17 mouse cellular contexts compared by ENCODE assay signal in the genomic region with DNA sequence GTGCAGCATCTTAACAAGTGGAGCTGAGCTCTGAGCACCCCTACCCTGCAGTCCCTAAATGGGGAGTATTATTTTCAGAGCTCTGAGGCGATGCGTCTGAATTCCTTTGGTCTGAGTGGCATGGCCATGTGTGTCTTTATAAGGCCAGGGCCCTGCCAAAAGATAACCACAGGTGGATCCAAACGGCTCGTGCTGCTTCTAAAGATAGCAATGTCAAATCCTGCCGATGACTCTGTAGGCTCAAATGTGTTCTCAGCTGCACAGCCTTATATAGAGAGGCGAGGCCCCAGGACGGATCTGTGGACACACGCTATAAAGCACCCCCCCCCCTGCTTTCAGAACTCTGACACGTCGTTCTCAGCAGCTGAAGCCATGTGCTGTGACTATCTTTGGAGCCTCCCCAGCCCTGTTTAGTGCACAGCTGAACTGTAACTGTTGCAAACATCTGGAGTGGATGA.
DNase-seq lines count a peak whose midpoint lies in the region; ATAC-seq and TF ChIP-seq lines count a peak whose summit lies in the region.
"Had no signal": no experiment of that assay in that cellular context is flagged by ENCODE, and none has a peak within 500 bp of the region (broad histone marks: within the 10 kb centered on the region; RNA-seq: fewer than 3 reads in every experiment).

No protein-coding gene starts in this region.

- H3K79me2 ChIP-seq in C2C12 (ENCODE audit: control insufficient read depth, insufficient read depth): no peaks in the 10 kb centered on the region

- peak overlapping the region; percentile 19 for H3K4me3 ChIP-seq in gastrocnemius, adult 2 months
- no peak overlapping the region for H3K4me3 ChIP-seq in C2C12 (ENCODE audit: insufficient read depth, poor library complexity, severe bottlenecking)
- H3K4me3 ChIP-seq in heart, embryonic 11.5 days (ENCODE audit: low read depth, low read length): peak overlapping the region; percentile 39
- H3K4me3 ChIP-seq: hindbrain, embryonic 15.5 days; kidney, embryonic 15.5 days; midbrain, embryonic 12.5 days had no signal

- TF ChIP-seq CTCF in gastrocnemius, adult 2 months (IDR thresholded peaks at IDR 0.05): no peak
- TF ChIP-seq CTCF in C2C12 (IDR thresholded peaks at IDR 0.05; ENCODE audit: control insufficient read depth, insufficient read depth, insufficient read length): no peak

- no peaks in the 10 kb centered on the region for H3K79me3 ChIP-seq in C2C12 (ENCODE audit: low read depth)

- H3ac ChIP-seq in C2C12 (ENCODE audit: control insufficient read depth, insufficient read length, low read depth): no peak overlapping the region

- peak overlapping the region; percentile 61 for H3K4me2 ChIP-seq in heart, embryonic 11.5 days
- H3K4me2 ChIP-seq: hindbrain, embryonic 15.5 days; kidney, embryonic 15.5 days; midbrain, embryonic 12.5 days had no signal

- peak; percentile 29 for DNase-seq in gastrocnemius, adult 2 months
- DNase-seq in gastrocnemius, postnatal 10 days: no peak
- DNase-seq in heart, postnatal 14 days: peak; percentile 18 to 37
- no peak for DNase-seq in layer of hippocampus, postnatal 36 days
- DNase-seq in cerebellum, postnatal 14 days: no peak
- DNase-seq: adrenal gland, postnatal 25 days; cerebellum, adult 9-10 months; right cerebral cortex, adult 18-20 months had no signal

- peak overlapping the region; percentile 78 for H3K9ac ChIP-seq in heart, embryonic 11.5 days (ENCODE audit: low read depth, low read length)
- H3K9ac ChIP-seq: hindbrain, embryonic 15.5 days; kidney, embryonic 15.5 days; midbrain, embryonic 12.5 days had no signal

- ATAC-seq in heart, embryonic 11.5 days (replicated peaks; ENCODE audit: insufficient number of reproducible peaks, low FRiP score, low TSS enrichment): peak; percentile 36; the same call in 1 of the 2 replicates
- ATAC-seq in monocyte, adult 5-6 weeks (replicated peaks; ENCODE audit: insufficient number of reproducible peaks, low FRiP score, low TSS enrichment, poor library complexity, severe bottlenecking): no peak
- ATAC-seq: intestine, embryonic 16.5 days; Patski had no signal

- peak overlapping the region; percentile 31; the same call in 1 of the 2 replicates for H3K27ac ChIP-seq in gastrocnemius, adult 2 months
- H3K27ac ChIP-seq in heart, embryonic 11.5 days (ENCODE audit: low read depth, low read length): peak overlapping the region; percentile 98
- H3K27ac ChIP-seq: hindbrain, embryonic 15.5 days; kidney, embryonic 15.5 days; macrophage; midbrain, embryonic 12.5 days had no signal

- H3K4me1 ChIP-seq in heart, embryonic 11.5 days (ENCODE audit: control insufficient read depth, insufficient read depth, low read length): peaks cover 25% of the 10 kb centered on the region

- no peaks in the 10 kb centered on the region; the same call in 1 of the 2 replicates for H3K9me3 ChIP-seq in heart, embryonic 11.5 days (replicated peaks; ENCODE audit: control insufficient read depth, low read length)
- H3K9me3 ChIP-seq: hindbrain, embryonic 15.5 days; midbrain, embryonic 12.5 days had no signal

- no peaks in the 10 kb centered on the region for H3K27me3 ChIP-seq in C2C12 (ENCODE audit: control insufficient read depth, insufficient read depth, insufficient read length)
- H3K27me3 ChIP-seq in heart, embryonic 11.5 days (ENCODE audit: control insufficient read depth, insufficient read depth, low read length): no peaks in the 10 kb centered on the region
- H3K27me3 ChIP-seq: hindbrain, embryonic 15.5 days; Patski had no signal

- 43% methylated on average over 10 of the region's 10 CpGs for WGBS in heart, embryonic 11.5 days (ENCODE audit: insufficient replicate concordance)

- H3K36me3 ChIP-seq in C2C12 (ENCODE audit: control insufficient read depth, insufficient read depth): no peaks in the 10 kb centered on the region
- H3K36me3 ChIP-seq in heart, embryonic 11.5 days (ENCODE audit: control insufficient read depth, insufficient read depth, low read length): no peaks in the 10 kb centered on the region
- H3K36me3 ChIP-seq: hindbrain, embryonic 15.5 days; kidney, embryonic 15.5 days; midbrain, embryonic 12.5 days had no signal

- intact Hi-C loops in gastrocnemius, adult 2 months (cut with DNase I): no loop called here
- intact Hi-C loops in heart, postnatal 14 days (cut with DNase I): no loop called here

TF ChIP-seq in C2C12, 6 proteins besides CTCF, POLR2A, EP300 and RAD21:
- TF ChIP-seq MYOD1 (IDR thresholded peaks at IDR 0.05; ENCODE audit: control insufficient read depth, insufficient read length, low read depth): peak; percentile 63
- TF ChIP-seq FOSL1 (IDR thresholded peaks at IDR 0.05; ENCODE audit: insufficient read depth, low read length, poor library complexity, severe bottlenecking): no peak

Comparison
In these comparisons a context has a peak if more than half of its experiments do, and no peak if none do; other contexts are left out.
1. DNase-seq: peak in gastrocnemius, adult 2 months (single experiment) and heart, postnatal 14 days (2 of 2); none in gastrocnemius, postnatal 10 days (single experiment), layer of hippocampus, postnatal 36 days (0 of 2) and cerebellum, postnatal 14 days (0 of 2).